Mouse (Mus musculus): ENCODE results near the gene Cdk2ap2. TPM values are rescaled to one million over a fixed set of nuclear protein-coding genes. Genes with fewer than 3 reads are reported as not detected.
"Not testable (repeated sequence)": the region's sequence is repeated elsewhere in the genome, so short reads cannot be mapped to it uniquely, and the experiment has no call there.

Cdk2ap2 gene
- polyA plus RNA-seq, 1 experiment from 2014 or later, result 79.2 TPM

GRCm38 (mm10) chr19:4055947-4056693 is 40.9 kb upstream of the Cdk2ap2 start:
- no peaks in the 10 kb centered on the region for H3K9me3 ChIP-seq (ENCODE audit: control insufficient read depth, low read length)
- H3K4me2 ChIP-seq (replicated peaks), result no peak overlapping the region
- no peak for DNase-seq (ENCODE audit: low spot score)
- H3K4me1 ChIP-seq (replicated peaks; ENCODE audit: control insufficient read depth, insufficient read depth, low read length), result no peaks in the 10 kb centered on the region
- WGBS, result 71% methylated on average over 15 of the region's 15 CpGs
- ATAC-seq (ENCODE audit: low FRiP score), result no peak
- no peaks in the 10 kb centered on the region for H3K36me3 ChIP-seq (replicated peaks; ENCODE audit: control insufficient read depth, insufficient read depth)
- H3K9ac ChIP-seq, result no peak overlapping the region
- H3K4me3 ChIP-seq (replicated peaks; ENCODE audit: low read length), result no peak overlapping the region
- H3K27me3 ChIP-seq (ENCODE audit: control insufficient read depth, insufficient read depth, low read length), result no peaks in the 10 kb centered on the region
- no peak overlapping the region for H3K27ac ChIP-seq

GRCm38 (mm10) chr19:4056727-4057126 is 40.3 kb upstream of the Cdk2ap2 start:
- Histone ChIP-seq H3K4me3 (replicated peaks; ENCODE audit: low read length) (no peak overlapping the region), H3K4me1 (replicated peaks; ENCODE audit: control insufficient read depth, insufficient read depth, low read length) (no peaks in the 10 kb centered on the region), H3K4me2 (replicated peaks) (no peak overlapping the region), H3K9ac (no peak overlapping the region), H3K27me3 (ENCODE audit: control insufficient read depth, insufficient read depth, low read length) (no peaks in the 10 kb centered on the region), H3K36me3 (replicated peaks; ENCODE audit: control insufficient read depth, insufficient read depth) (no peaks in the 10 kb centered on the region), H3K27ac (no peak overlapping the region), H3K9me3 (ENCODE audit: control insufficient read depth, low read length) (no peaks in the 10 kb centered on the region)
- no peak for ATAC-seq (ENCODE audit: low FRiP score)
- no peak for DNase-seq (ENCODE audit: low spot score)
- WGBS, result 34% methylated on average over 4 of the region's 4 CpGs

GRCm38 (mm10) chr19:4057389-4057788 is 39.6 kb upstream of the Cdk2ap2 start:
- H3K4me1 ChIP-seq (replicated peaks; ENCODE audit: control insufficient read depth, insufficient read depth, low read length), result no peaks in the 10 kb centered on the region
- no peaks in the 10 kb centered on the region for H3K36me3 ChIP-seq (replicated peaks; ENCODE audit: control insufficient read depth, insufficient read depth)
- ATAC-seq (ENCODE audit: low FRiP score) (no peak), DNase-seq (ENCODE audit: low spot score) (no peak)
- no peak overlapping the region for H3K27ac ChIP-seq
- no peak overlapping the region for H3K4me3 ChIP-seq (replicated peaks; ENCODE audit: low read length)
- no peaks in the 10 kb centered on the region for H3K9me3 ChIP-seq (ENCODE audit: control insufficient read depth, low read length)
- H3K27me3 ChIP-seq (ENCODE audit: control insufficient read depth, insufficient read depth, low read length), result no peaks in the 10 kb centered on the region
- H3K9ac ChIP-seq, result no peak overlapping the region
- 86% methylated on average over 13 of the region's 13 CpGs for WGBS
- H3K4me2 ChIP-seq (replicated peaks), result no peak overlapping the region

GRCm38 (mm10) chr19:4057962-4058361 is 39.0 kb upstream of the Cdk2ap2 start:
- no peak overlapping the region for H3K4me3 ChIP-seq (replicated peaks; ENCODE audit: low read length)
- WGBS, result 96% methylated on average over 7 of the region's 7 CpGs
- no peaks in the 10 kb centered on the region for H3K9me3 ChIP-seq (ENCODE audit: control insufficient read depth, low read length)
- H3K9ac ChIP-seq, result no peak overlapping the region
- H3K27ac ChIP-seq, result no peak overlapping the region
- H3K4me2 ChIP-seq (replicated peaks), result no peak overlapping the region
- no peaks in the 10 kb centered on the region for H3K4me1 ChIP-seq (replicated peaks; ENCODE audit: control insufficient read depth, insufficient read depth, low read length)
- no peaks in the 10 kb centered on the region for H3K36me3 ChIP-seq (replicated peaks; ENCODE audit: control insufficient read depth, insufficient read depth)
- H3K27me3 ChIP-seq (ENCODE audit: control insufficient read depth, insufficient read depth, low read length), result no peaks in the 10 kb centered on the region
- DNase-seq (ENCODE audit: low spot score), result no peak
- ATAC-seq (ENCODE audit: low FRiP score), result no peak

- Histone ChIP-seq H3K27me3 (ENCODE audit: control insufficient read depth, insufficient read depth, low read length) (no peaks in the 10 kb centered on the region), H3K9me3 (ENCODE audit: control insufficient read depth, low read length) (no peaks in the 10 kb centered on the region), H3K4me2 (replicated peaks) (no peak overlapping the region), H3K4me1 (replicated peaks; ENCODE audit: control insufficient read depth, insufficient read depth, low read length) (no peaks in the 10 kb centered on the region), H3K36me3 (replicated peaks; ENCODE audit: control insufficient read depth, insufficient read depth) (no peaks in the 10 kb centered on the region), H3K4me3 (replicated peaks; ENCODE audit: low read length) (no peak overlapping the region), H3K27ac (no peak overlapping the region), H3K9ac (no peak overlapping the region)
- no peak for DNase-seq (ENCODE audit: low spot score)
- 88% methylated on average over 5 of the region's 5 CpGs for WGBS
- ATAC-seq (ENCODE audit: low FRiP score), result no peak
These were observed 38.4 kb upstream of the Cdk2ap2 start for GRCm38 (mm10) chr19:4058581-4058980.

GRCm38 (mm10) chr19:4059069-4059740 is 37.8 kb upstream of the Cdk2ap2 start, which contains the start of gene Gstp3:
Gene Gstp3 (minus strand): TSS chr19:4059569.
- WGBS, result 84% methylated on average over 15 of the region's 15 CpGs
- H3K4me2 ChIP-seq (replicated peaks), result no peak within 1 kb of the TSS
- no peak for ATAC-seq (ENCODE audit: low FRiP score)

GRCm38 (mm10) chr19:4060044-4060898 is 36.7 kb upstream of the Cdk2ap2 start:
- ATAC-seq (ENCODE audit: low FRiP score); H3K9me3 ChIP-seq (ENCODE audit: control insufficient read depth, low read length); H3K27me3 ChIP-seq (ENCODE audit: control insufficient read depth, insufficient read depth, low read length); H3K4me1 ChIP-seq (replicated peaks; ENCODE audit: control insufficient read depth, insufficient read depth, low read length); H3K4me2 ChIP-seq (replicated peaks); DNase-seq (ENCODE audit: low spot score); H3K27ac ChIP-seq; H3K4me3 ChIP-seq (replicated peaks; ENCODE audit: low read length); H3K36me3 ChIP-seq (replicated peaks; ENCODE audit: control insufficient read depth, insufficient read depth); H3K9ac ChIP-seq: not testable (repeated sequence)
- WGBS, result 87% methylated on average over 8 of the region's 8 CpGs

More at GRCm38 (mm10) chr19:4059069-4059740, 37.8 kb upstream of the Cdk2ap2 start, which contains the start of gene Gstp3:
- Histone ChIP-seq H3K27me3 (ENCODE audit: control insufficient read depth, insufficient read depth, low read length) (no peaks in the 10 kb centered on the region), H3K9ac (no peak within 1 kb of the TSS), H3K9me3 (ENCODE audit: control insufficient read depth, low read length) (no peaks in the 10 kb centered on the region), H3K4me1 (replicated peaks; ENCODE audit: control insufficient read depth, insufficient read depth, low read length) (no peaks in the 10 kb centered on the region), H3K27ac (no peak within 1 kb of the TSS), H3K4me3 (replicated peaks; ENCODE audit: low read length) (no peak within 1 kb of the TSS), H3K36me3 (replicated peaks; ENCODE audit: control insufficient read depth, insufficient read depth) (no peaks in the 10 kb centered on the region)
- DNase-seq (ENCODE audit: low spot score), result no peak

GRCm38 (mm10) chr19:4060899-4061465 is 36.0 kb upstream of the Cdk2ap2 start:
- no peaks in the 10 kb centered on the region for H3K36me3 ChIP-seq (replicated peaks; ENCODE audit: control insufficient read depth, insufficient read depth)
- H3K27ac ChIP-seq, result no peak overlapping the region
- DNase-seq (ENCODE audit: low spot score) (no peak), ATAC-seq (ENCODE audit: low FRiP score) (no peak)
- H3K4me1 ChIP-seq (replicated peaks; ENCODE audit: control insufficient read depth, insufficient read depth, low read length), result no peaks in the 10 kb centered on the region
- H3K9ac ChIP-seq, result no peak overlapping the region
- no peaks in the 10 kb centered on the region for H3K9me3 ChIP-seq (ENCODE audit: control insufficient read depth, low read length)
- no peak overlapping the region for H3K4me2 ChIP-seq (replicated peaks)
- no peak overlapping the region for H3K4me3 ChIP-seq (replicated peaks; ENCODE audit: low read length)
- H3K27me3 ChIP-seq (ENCODE audit: control insufficient read depth, insufficient read depth, low read length), result no peaks in the 10 kb centered on the region
- 83% methylated on average over 5 of the region's 6 CpGs for WGBS

- H3K4me3 ChIP-seq (replicated peaks; ENCODE audit: low read length); H3K9ac ChIP-seq; H3K9me3 ChIP-seq (ENCODE audit: control insufficient read depth, low read length); H3K27ac ChIP-seq; H3K27me3 ChIP-seq (ENCODE audit: control insufficient read depth, insufficient read depth, low read length); DNase-seq (ENCODE audit: low spot score); H3K4me2 ChIP-seq (replicated peaks); ATAC-seq (ENCODE audit: low FRiP score); H3K36me3 ChIP-seq (replicated peaks; ENCODE audit: control insufficient read depth, insufficient read depth); H3K4me1 ChIP-seq (replicated peaks; ENCODE audit: control insufficient read depth, insufficient read depth, low read length): not testable (repeated sequence)
- WGBS, result 100% methylated on average over 2 of the region's 4 CpGs
These were observed 33.6 kb upstream of the Cdk2ap2 start for GRCm38 (mm10) chr19:4063357-4063756.

Data from hindbrain, embryonic 14.5 days (tissue).